Mouse (Mus musculus) ES-Bruce4 (cell line): ENCODE measurements at regions not wholly inside any gene's neighbourhood (a gene's known extent, or its start where the extent isn't known, plus 50 kb on each side); places are given as distances from the start of the nearest gene placed in this dataset.

Experiments used
- H3K27ac ChIP-seq: 2 replicates; pipeline ENCODE4 v1.5.1; 2012; ENCODE audit warnings: low read length, inconsistent platforms; ENCODE audit not compliant: insufficient read depth
- H3K27me3 ChIP-seq: 2 replicates; pipeline ENCODE4 v1.6.1; 2012; ENCODE audit warnings: mild to moderate bottlenecking, low read length, inconsistent platforms; ENCODE audit not compliant: control insufficient read depth, poor library complexity, insufficient read depth, severe bottlenecking
- H3K36me3 ChIP-seq: 2 replicates; pipeline ENCODE4 v1.6.1; 2012; ENCODE audit warnings: inconsistent platforms, mild to moderate bottlenecking, low read length, moderate library complexity; ENCODE audit not compliant: control insufficient read depth, poor library complexity, insufficient read depth, severe bottlenecking
- H3K4me1 ChIP-seq: one replicate; pipeline ENCODE4 v1.8.1; 2011; ENCODE audit warnings: low read length; ENCODE audit not compliant: control insufficient read depth, insufficient read depth
- H3K4me3 ChIP-seq: 2 replicates; pipeline ENCODE4 v1.5.1; 2011; ENCODE audit warnings: low read depth, mild to moderate bottlenecking, low read length
- H3K9ac ChIP-seq: 2 replicates; pipeline ENCODE4 v1.6.1; 2012; ENCODE audit warnings: low read depth, mild to moderate bottlenecking, inconsistent platforms; ENCODE audit not compliant: poor library complexity, severe bottlenecking
- H3K9me3 ChIP-seq: replicated peaks from 2 replicates; pipeline ENCODE4 v1.6.1; 2012; ENCODE audit warnings: mild to moderate bottlenecking, low read length, inconsistent platforms; ENCODE audit not compliant: control insufficient read depth, poor library complexity, insufficient read depth, severe bottlenecking
- CTCF ChIP-seq: IDR thresholded peaks from one replicate; pipeline ENCODE4 v1.8.1; 2011; ENCODE audit warnings: low read depth, low read length
- EP300 ChIP-seq: IDR thresholded peaks from 2 replicates; pipeline ENCODE4 v1.6.1; 2011; ENCODE audit warnings: low read depth, low read length; ENCODE audit not compliant: insufficient read depth
- POLR2A ChIP-seq: IDR thresholded peaks from one replicate; pipeline ENCODE4 v1.8.1; 2011; ENCODE audit warnings: low read length; ENCODE audit not compliant: insufficient read depth

DNA sequence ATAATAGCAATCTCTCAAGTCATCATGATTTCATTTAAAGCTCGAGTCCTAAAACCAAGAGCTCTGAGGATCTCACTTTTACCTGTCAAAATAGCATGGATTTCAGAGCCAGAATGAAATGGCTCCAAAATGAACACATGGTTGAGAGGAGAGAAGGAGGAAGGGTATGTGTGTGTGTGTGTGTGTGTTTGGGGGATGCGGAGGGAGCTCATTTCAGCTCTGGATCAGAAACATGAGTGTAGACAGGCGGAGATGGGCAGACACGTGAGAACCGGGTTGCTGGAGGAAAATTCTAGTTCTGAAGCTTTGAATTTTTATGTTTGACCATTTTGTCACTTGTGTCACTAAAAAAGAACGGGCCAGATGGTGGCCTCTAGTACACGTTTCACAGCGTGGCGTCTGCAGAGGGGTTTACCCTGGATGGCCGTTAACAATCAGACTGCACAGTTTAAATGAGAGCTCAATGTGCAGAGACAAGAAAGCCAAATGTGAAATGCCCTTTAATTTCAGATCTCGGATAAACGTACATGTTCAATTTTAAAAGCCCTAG lies 232.5 kb upstream of the Tbc1d5 start:
- H3K36me3 ChIP-seq, result no peaks in the 10 kb centered on the region
- TF ChIP-seq POLR2A, result no peak
- TF ChIP-seq EP300, result no peak
- TF ChIP-seq CTCF, result no peak

DNA sequence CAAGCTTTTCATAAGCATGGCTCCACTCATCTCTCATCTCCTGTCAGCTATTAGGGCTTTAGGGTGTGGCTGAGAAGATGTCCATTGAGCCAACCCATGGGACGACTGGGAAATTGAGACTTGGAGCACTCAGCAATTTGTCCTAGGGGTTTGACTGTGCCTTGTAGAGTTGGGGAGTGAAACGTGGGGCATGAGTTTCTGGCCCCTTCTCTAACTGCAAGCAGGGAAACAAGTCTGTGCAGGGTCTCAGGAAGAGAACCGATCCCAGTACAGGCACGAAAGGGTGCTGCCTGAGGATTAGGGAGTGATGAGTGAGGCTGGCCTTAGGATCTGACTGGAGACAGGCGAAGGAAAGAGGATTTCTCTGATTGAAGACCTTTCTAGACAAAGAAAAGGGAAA lies 229.7 kb upstream of the Tbc1d5 start:
- H3K9me3 ChIP-seq, result no peaks in the 10 kb centered on the region

More for the DNA sequence above, 232.5 kb upstream of the Tbc1d5 start:
- H3K4me1 ChIP-seq, result no peaks in the 10 kb centered on the region
- no peaks in the 10 kb centered on the region for H3K27me3 ChIP-seq
- H3K9me3 ChIP-seq, result no peaks in the 10 kb centered on the region
- H3K9ac ChIP-seq, result no peak overlapping the region
- H3K27ac ChIP-seq, result no peak overlapping the region
- H3K4me3 ChIP-seq, result no peak overlapping the region

DNA sequence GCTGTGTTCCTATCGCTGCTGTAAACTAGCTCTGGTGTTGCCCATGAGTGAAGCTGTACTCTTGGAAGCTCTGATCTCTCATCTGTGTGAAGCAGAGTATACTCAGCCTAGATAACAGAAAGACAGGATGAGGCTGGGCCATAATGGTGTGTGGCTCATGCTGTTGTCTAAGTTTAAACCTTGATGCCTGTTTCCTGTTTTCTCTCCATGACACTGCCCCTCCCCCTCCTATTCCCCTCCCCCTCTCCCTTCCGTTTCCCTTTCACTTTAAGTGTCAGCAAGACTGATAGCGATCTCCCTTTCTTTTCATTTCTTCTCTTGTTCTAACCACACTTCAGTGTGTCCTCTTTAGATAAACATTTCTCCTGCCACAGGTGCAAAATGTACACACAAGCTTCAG lies 229.2 kb upstream of the Tbc1d5 start:
- H3K36me3 ChIP-seq, result no peaks in the 10 kb centered on the region
- no peaks in the 10 kb centered on the region for H3K9me3 ChIP-seq
- H3K4me3 ChIP-seq, result no peak overlapping the region
- no peaks in the 10 kb centered on the region for H3K4me1 ChIP-seq
- H3K9ac ChIP-seq, result no peak overlapping the region
- no peaks in the 10 kb centered on the region; the same call in 1 of the 2 replicates for H3K27me3 ChIP-seq
- no peak overlapping the region for H3K27ac ChIP-seq
- no peak for TF ChIP-seq CTCF
- TF ChIP-seq POLR2A, result no peak
- TF ChIP-seq EP300, result no peak

More for the DNA sequence above, 229.7 kb upstream of the Tbc1d5 start:
- Histone ChIP-seq H3K4me3 (no peak overlapping the region), H3K4me1 (no peaks in the 10 kb centered on the region), H3K27ac (no peak overlapping the region), H3K36me3 (no peaks in the 10 kb centered on the region), H3K27me3 (no peaks in the 10 kb centered on the region; the same call in 1 of the 2 replicates), H3K9ac (no peak overlapping the region)
- no peak for TF ChIP-seq POLR2A
- no peak for TF ChIP-seq EP300
- no peak for TF ChIP-seq CTCF

DNA sequence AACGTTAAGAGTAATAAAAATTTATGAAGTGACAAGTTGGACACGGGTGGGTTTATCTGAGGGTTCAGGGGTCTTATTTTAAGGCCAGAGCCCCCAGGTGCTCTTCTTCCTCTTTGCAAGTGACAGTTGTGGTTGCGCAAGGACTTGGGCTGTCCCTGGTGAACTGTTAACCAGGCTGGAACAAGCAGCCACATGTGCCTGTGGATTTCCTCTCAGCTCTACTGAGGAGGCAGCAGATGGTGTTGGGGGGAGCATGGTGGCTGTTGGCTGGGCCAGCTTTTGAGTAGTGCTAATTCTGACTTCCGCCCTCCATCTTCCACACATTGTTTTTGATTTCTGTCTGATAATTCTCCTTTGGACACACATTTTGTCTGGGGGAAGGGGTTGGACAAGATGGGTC lies 227.9 kb upstream of the Tbc1d5 start:
- no peak overlapping the region for H3K27ac ChIP-seq
- H3K4me3 ChIP-seq, result no peak overlapping the region
- no peak for TF ChIP-seq CTCF
- TF ChIP-seq EP300, result no peak
- no peak for TF ChIP-seq POLR2A

DNA sequence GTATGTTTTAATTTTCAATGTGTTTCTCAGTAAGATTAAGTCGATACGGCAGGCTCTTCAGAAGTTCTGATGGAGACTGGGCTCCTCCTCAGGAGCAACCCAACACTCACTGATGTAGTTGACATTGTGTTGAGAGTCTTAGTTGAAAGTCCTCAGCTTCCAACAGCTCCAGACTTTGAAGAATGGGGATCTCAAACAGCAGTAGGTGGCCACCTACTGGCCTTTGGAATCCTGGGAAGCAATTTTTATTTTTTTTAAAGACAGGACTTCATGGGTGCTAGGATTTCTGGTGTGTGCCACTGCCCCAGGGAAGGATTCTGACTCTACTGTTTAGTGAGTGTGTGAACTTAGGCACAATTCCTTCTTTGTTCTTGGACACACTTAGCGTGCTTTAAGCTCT lies 225.9 kb upstream of the Tbc1d5 start:
- H3K27me3 ChIP-seq, result no peaks in the 10 kb centered on the region; the same call in 1 of the 2 replicates
- H3K4me3 ChIP-seq, result no peak overlapping the region
- no peak overlapping the region for H3K27ac ChIP-seq
- no peaks in the 10 kb centered on the region for H3K9me3 ChIP-seq
- H3K4me1 ChIP-seq, result no peaks in the 10 kb centered on the region
- H3K9ac ChIP-seq, result no peak overlapping the region
- no peak for TF ChIP-seq CTCF
- no peak for TF ChIP-seq EP300
- no peak for TF ChIP-seq POLR2A
- no peaks in the 10 kb centered on the region for H3K36me3 ChIP-seq

More for the DNA sequence above, 227.9 kb upstream of the Tbc1d5 start:
- no peaks in the 10 kb centered on the region for H3K4me1 ChIP-seq
- no peaks in the 10 kb centered on the region for H3K9me3 ChIP-seq
- H3K36me3 ChIP-seq, result no peaks in the 10 kb centered on the region
- no peaks in the 10 kb centered on the region; the same call in 1 of the 2 replicates for H3K27me3 ChIP-seq
- no peak overlapping the region for H3K9ac ChIP-seq

DNA sequence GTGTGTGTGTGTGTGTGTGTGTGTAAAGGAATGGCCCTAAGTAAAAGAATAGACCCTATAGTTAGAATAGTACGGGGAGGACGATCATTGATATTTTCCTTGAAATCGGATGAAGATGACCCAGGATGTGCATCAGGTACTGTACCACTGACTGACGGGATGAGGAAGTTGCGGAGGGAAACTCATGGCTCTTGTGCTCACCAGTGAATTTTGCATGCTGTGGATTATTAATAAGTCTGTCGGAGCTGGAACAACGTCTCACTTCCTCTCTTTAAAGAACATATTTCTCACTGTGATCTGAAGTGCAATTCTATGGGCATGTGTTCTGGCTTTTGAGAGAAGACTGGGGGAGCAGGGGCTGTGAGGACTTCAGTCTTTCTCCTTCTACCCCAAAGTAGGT lies 218.8 kb upstream of the Tbc1d5 start:
- TF ChIP-seq POLR2A, result no peak
- TF ChIP-seq EP300, result no peak
- no peak for TF ChIP-seq CTCF
- no peaks in the 10 kb centered on the region for H3K27me3 ChIP-seq
- no peaks in the 10 kb centered on the region for H3K36me3 ChIP-seq
- no peak overlapping the region for H3K9ac ChIP-seq
- no peak overlapping the region for H3K27ac ChIP-seq
- no peaks in the 10 kb centered on the region for H3K4me1 ChIP-seq
- H3K9me3 ChIP-seq, result no peaks in the 10 kb centered on the region
- H3K4me3 ChIP-seq, result no peak overlapping the region
